Mouse (Mus musculus) gastrocnemius, adult 8-10 months (tissue): ENCODE results near the gene Myt1l. TPM values are rescaled to one million over a fixed set of nuclear protein-coding genes. Genes with fewer than 3 reads are reported as not detected.
A peak's percentile ranks its signal among the peaks of the same experiment; 100 is the strongest.

Experiments
- DNase-seq, 2 experiments: peaks; one replicate each; pipeline ENCODE4 v3.0.0; 2022; ENCODE audit warnings: low spot score in 2 of 2
- total RNA-seq, 4 experiments: library from RNA; stranded (reverse); gene quantifications; 2 replicates each; pipeline ENCODE4 v1.2.4; 2022

Myt1l gene
- total RNA-seq, 4 experiments from 2014 or later = 0.35 TPM; not detected in 3

- no peak for DNase-seq
These were observed 369.4 kb downstream of the Myt1l start for GRCm38 (mm10) chr12:29897533-29898085.

GRCm38 (mm10) chr12:29904101-29904874, 376.1 kb downstream of the Myt1l start:
- peak; percentile 15 to 20 for DNase-seq

GRCm38 (mm10) chr12:29907056-29907455, 378.9 kb downstream of the Myt1l start:
- DNase-seq = peak; percentile 33 to 58

GRCm38 (mm10) chr12:29916139-29916538, 388.0 kb downstream of the Myt1l start:
- DNase-seq = no peak

GRCm38 (mm10) chr12:29916807-29917206, 388.6 kb downstream of the Myt1l start:
- no peak for DNase-seq

- DNase-seq = no peak
These were observed 392.1 kb downstream of the Myt1l start for GRCm38 (mm10) chr12:29920298-29920697.

GRCm38 (mm10) chr12:29921481-29921880, 393.3 kb downstream of the Myt1l start:
- DNase-seq = no peak

- DNase-seq = peak; percentile 10 to 15
These were observed 398.7 kb downstream of the Myt1l start for GRCm38 (mm10) chr12:29926896-29927295.

- no peak for DNase-seq
These were observed 402.4 kb downstream of the Myt1l start for GRCm38 (mm10) chr12:29930591-29930990.

GRCm38 (mm10) chr12:29932951-29933350, 404.8 kb downstream of the Myt1l start:
- DNase-seq = no peak

- DNase-seq = no peak
These were observed 405.3 kb downstream of the Myt1l start for GRCm38 (mm10) chr12:29933501-29933900.

GRCm38 (mm10) chr12:29934120-29934581, 406.0 kb downstream of the Myt1l start:
- no peak for DNase-seq

- no peak for DNase-seq
These were observed 409.1 kb downstream of the Myt1l start, which contains the start of gene Pxdn for GRCm38 (mm10) chr12:29937308-29937707. TSS of gene Pxdn (plus strand) at chr12:29937608.

GRCm38 (mm10) chr12:29937851-29938375, 409.7 kb downstream of the Myt1l start:
- DNase-seq = peak; percentile 13 to 45

GRCm38 (mm10) chr12:29938376-29939041, 410.3 kb downstream of the Myt1l start:
- peak; percentile 24 to 32 for DNase-seq

GRCm38 (mm10) chr12:29939261-29939671, 411.1 kb downstream of the Myt1l start:
- peak; percentile 14 to 53 for DNase-seq

GRCm38 (mm10) chr12:29942435-29942834, 414.3 kb downstream of the Myt1l start:
- DNase-seq = no peak

GRCm38 (mm10) chr12:29944650-29945049, 416.5 kb downstream of the Myt1l start:
- no peak for DNase-seq

- no peak for DNase-seq
These were observed 417.1 kb downstream of the Myt1l start for GRCm38 (mm10) chr12:29945182-29945743.

- no peak for DNase-seq
These were observed 422.9 kb downstream of the Myt1l start for GRCm38 (mm10) chr12:29951043-29951442.

GRCm38 (mm10) chr12:29951485-29951884, 423.3 kb downstream of the Myt1l start:
- DNase-seq = no peak

GRCm38 (mm10) chr12:29952102-29952501, 423.9 kb downstream of the Myt1l start:
- peak in 1 of 2 experiments; percentile 18 for DNase-seq
